Mouse (Mus musculus) small intestine, adult 2 months (tissue): ENCODE results near the gene Psmb1.

Source experiments
- CTCF ChIP-seq: fragments of 200-500 bp; IDR thresholded peaks from 2 replicates; pipeline ENCODE4 v1.5.1; 2012; ENCODE audit warnings: low read depth, mild to moderate bottlenecking, control low read depth, inconsistent platforms, low read length, moderate library complexity, mixed read lengths; ENCODE audit not compliant: insufficient replicate concordance, insufficient read length; ENCODE audit errors: extremely low read depth
- POLR2A ChIP-seq: fragments of 200-500 bp; IDR thresholded peaks from 2 replicates; pipeline ENCODE4 v1.6.1; 2012; ENCODE audit warnings: low read depth, mild to moderate bottlenecking, control low read depth, inconsistent platforms, low read length, moderate library complexity

- TF ChIP-seq CTCF: no peak
- TF ChIP-seq POLR2A: no peak
Measured at GRCm38 (mm10) chr17:15527811-15528136, 28.2 kb upstream of the Psmb1 start.
